Mouse (Mus musculus): ENCODE results near the gene Npl. TPM values are rescaled to one million over a fixed set of nuclear protein-coding genes. Genes with fewer than 3 reads are reported as not detected.
"Not testable (repeated sequence)": the region's sequence is repeated elsewhere in the genome, so short reads cannot be mapped to it uniquely, and the experiment has no call there.

The Npl gene
- polyA plus RNA-seq, 1 experiment from 2014 or later: 14.5 TPM

DNA sequence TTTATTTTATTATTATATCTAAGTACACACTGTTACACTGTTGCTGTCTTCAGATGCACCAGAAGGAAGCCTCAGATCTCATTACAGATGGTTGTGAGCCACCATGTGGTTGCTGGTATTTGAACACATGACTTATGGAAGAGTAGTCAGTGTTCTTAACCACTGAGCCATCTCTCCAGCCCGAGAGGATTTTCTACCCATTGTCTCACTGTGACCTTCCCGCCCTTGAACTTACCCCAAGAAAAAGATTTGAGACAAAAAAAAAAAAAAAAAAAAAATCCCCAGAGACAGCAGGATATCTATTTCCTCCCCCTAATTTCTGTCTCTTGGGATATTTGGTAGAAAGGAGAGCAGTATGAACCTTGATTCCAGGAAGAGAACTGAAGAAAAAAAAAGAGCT, 60.3 kb downstream of the Npl start:
- H3K36me3 ChIP-seq (ENCODE audit: control insufficient read depth, insufficient read depth, low read length): no peaks in the 10 kb centered on the region
- no peak for ATAC-seq (ENCODE audit: insufficient read depth, low FRiP score, low TSS enrichment)
- 61% methylated on average over 2 of the region's 2 CpGs for WGBS
- no peak for DNase-seq (ENCODE audit: low spot score)
- H3K9me3 ChIP-seq (ENCODE audit: control insufficient read depth, low read length): no peaks in the 10 kb centered on the region
- no peak overlapping the region for H3K9ac ChIP-seq (ENCODE audit: low read length)
- H3K4me1 ChIP-seq (ENCODE audit: control insufficient read depth, insufficient read depth, low read length): no peaks in the 10 kb centered on the region
- no peaks in the 10 kb centered on the region for H3K27me3 ChIP-seq (ENCODE audit: control insufficient read depth, insufficient read depth, low read length)
- no peak overlapping the region for H3K4me2 ChIP-seq (ENCODE audit: low read depth)
- no peak overlapping the region for H3K27ac ChIP-seq (ENCODE audit: low read depth, low read length)
- no peak overlapping the region for H3K4me3 ChIP-seq (ENCODE audit: low read depth, low read length)

DNA sequence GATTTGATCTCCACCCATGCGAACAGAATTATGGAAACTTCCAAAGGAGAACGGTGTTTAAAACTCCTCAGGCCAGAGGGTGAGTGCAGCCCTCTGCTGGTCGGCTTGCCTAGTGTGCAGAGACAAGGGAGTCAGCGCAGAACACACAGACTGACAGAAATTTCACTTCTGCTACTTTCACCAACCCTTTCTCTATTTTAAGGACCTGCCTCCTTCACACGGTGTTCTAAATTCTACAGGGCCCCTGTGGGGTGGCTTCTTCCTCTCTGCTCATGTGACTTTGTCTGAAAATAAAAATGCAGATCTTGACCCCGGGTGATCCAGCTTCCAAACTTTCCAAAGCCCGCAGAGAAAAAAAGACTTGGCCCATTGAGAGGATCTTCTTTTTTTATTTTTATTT, 60.7 kb downstream of the Npl start:
- Histone ChIP-seq H3K27me3 (ENCODE audit: control insufficient read depth, insufficient read depth, low read length) (no peaks in the 10 kb centered on the region), H3K9me3 (ENCODE audit: control insufficient read depth, low read length) (no peaks in the 10 kb centered on the region), H3K4me1 (ENCODE audit: control insufficient read depth, insufficient read depth, low read length) (peaks cover 2% of the 10 kb centered on the region; the same call in 1 of the 2 replicates), H3K4me2 (ENCODE audit: low read depth) (no peak overlapping the region), H3K36me3 (ENCODE audit: control insufficient read depth, insufficient read depth, low read length) (no peaks in the 10 kb centered on the region), H3K27ac (ENCODE audit: low read depth, low read length) (no peak overlapping the region), H3K4me3 (ENCODE audit: low read depth, low read length) (no peak overlapping the region), H3K9ac (ENCODE audit: low read length) (no peak overlapping the region)
- 51% methylated on average over 7 of the region's 7 CpGs for WGBS
- ATAC-seq (ENCODE audit: insufficient read depth, low FRiP score, low TSS enrichment): no peak
- DNase-seq (ENCODE audit: low spot score): no peak

GRCm38 (mm10) chr1:153487500-153487879, 62.4 kb downstream of the Npl start, which contains the start of gene Dhx9:
TSS of gene Dhx9 (minus strand) at chr1:153487660.
- ATAC-seq (ENCODE audit: insufficient read depth, low FRiP score, low TSS enrichment) (peak; percentile 90), DNase-seq (ENCODE audit: low spot score) (peak; percentile 99)
- Histone ChIP-seq H3K27ac (ENCODE audit: low read depth, low read length) (peak within 1 kb of the TSS; percentile 90), H3K4me2 (ENCODE audit: low read depth) (peak within 1 kb of the TSS; percentile 67), H3K27me3 (ENCODE audit: control insufficient read depth, insufficient read depth, low read length) (no peaks in the 10 kb centered on the region), H3K36me3 (ENCODE audit: control insufficient read depth, insufficient read depth, low read length) (no peaks in the 10 kb centered on the region), H3K9me3 (ENCODE audit: control insufficient read depth, low read length) (no peaks in the 10 kb centered on the region), H3K9ac (ENCODE audit: low read length) (peak within 1 kb of the TSS; percentile 100), H3K4me1 (ENCODE audit: control insufficient read depth, insufficient read depth, low read length) (peaks cover 2% of the 10 kb centered on the region; the same call in 1 of the 2 replicates), H3K4me3 (ENCODE audit: low read depth, low read length) (peak within 1 kb of the TSS; percentile 100)
- under 1% methylated on average over 34 of the region's 35 CpGs for WGBS

DNA sequence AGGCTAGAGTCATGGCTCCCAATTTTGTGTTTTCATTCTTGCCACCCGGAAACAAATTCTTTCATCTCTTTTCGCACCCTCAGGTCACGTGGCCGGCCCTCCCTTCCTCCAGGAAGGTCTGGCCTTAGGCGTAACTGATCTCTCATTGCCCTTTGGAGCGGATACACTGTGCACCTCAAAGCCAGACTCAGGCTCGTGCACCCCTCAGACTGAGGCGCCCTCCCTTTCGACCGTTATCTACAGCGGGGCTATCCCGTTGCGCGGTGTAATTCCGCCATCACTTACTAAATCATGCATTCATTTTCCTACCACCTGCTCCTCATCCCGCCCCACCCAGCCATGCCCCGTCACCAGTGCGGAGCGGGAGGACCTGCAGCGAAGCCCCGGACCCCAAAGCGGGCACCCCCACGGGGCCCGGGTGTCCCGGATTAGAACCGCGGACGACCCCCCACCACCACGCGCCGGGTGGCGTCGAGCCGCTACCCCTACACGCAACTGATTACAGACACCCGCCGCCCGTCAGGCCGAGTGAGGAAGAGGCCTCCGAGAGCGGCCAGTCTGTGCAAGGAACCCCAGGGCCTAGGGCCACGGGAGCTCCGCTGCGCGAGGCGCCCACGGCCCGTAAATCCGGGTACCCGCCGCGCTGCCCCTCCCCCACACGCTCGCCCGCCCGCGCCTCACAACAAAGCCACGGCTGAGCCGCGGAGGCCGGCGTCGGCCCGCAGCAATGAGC, 62.9 kb downstream of the Npl start:
- H3K9ac ChIP-seq (ENCODE audit: low read length): peak overlapping the region; percentile 100
- H3K36me3 ChIP-seq (ENCODE audit: control insufficient read depth, insufficient read depth, low read length): no peaks in the 10 kb centered on the region
- H3K4me3 ChIP-seq (ENCODE audit: low read depth, low read length): peak overlapping the region; percentile 100
- no peaks in the 10 kb centered on the region for H3K27me3 ChIP-seq (ENCODE audit: control insufficient read depth, insufficient read depth, low read length)
- H3K27ac ChIP-seq (ENCODE audit: low read depth, low read length): peak overlapping the region; percentile 90
- no peaks in the 10 kb centered on the region for H3K9me3 ChIP-seq (ENCODE audit: control insufficient read depth, low read length)
- under 1% methylated on average over 57 of the region's 64 CpGs for WGBS
- ATAC-seq (ENCODE audit: insufficient read depth, low FRiP score, low TSS enrichment) (peak; percentile 75), DNase-seq (ENCODE audit: low spot score) (peak; percentile 70)
- H3K4me1 ChIP-seq (ENCODE audit: control insufficient read depth, insufficient read depth, low read length): peaks cover 2% of the 10 kb centered on the region; the same call in 1 of the 2 replicates
- H3K4me2 ChIP-seq (ENCODE audit: low read depth): peak overlapping the region; percentile 67

DNA sequence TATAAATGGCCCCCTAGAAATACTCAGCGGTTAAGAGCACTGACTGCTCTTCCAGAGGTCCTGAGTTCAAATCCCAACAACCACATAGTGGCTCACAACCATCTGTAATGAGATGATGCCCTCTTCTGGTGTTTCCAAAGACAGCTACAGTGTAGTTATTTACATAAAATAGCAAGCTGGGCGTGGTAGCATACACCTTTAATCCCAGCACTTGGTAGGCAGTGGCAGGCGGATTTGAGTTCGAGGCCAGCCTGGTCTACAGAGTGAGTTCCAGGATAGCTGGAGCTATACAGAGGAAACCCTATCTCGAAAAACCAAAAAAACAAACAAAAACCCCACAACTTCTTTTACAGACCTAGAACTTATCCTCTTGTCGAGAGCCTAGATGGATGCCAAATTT, 63.7 kb downstream of the Npl start:
- not testable (repeated sequence) for H3K4me1 ChIP-seq (ENCODE audit: control insufficient read depth, insufficient read depth, low read length); H3K27ac ChIP-seq (ENCODE audit: low read depth, low read length); DNase-seq (ENCODE audit: low spot score); H3K27me3 ChIP-seq (ENCODE audit: control insufficient read depth, insufficient read depth, low read length); H3K36me3 ChIP-seq (ENCODE audit: control insufficient read depth, insufficient read depth, low read length); ATAC-seq (ENCODE audit: insufficient read depth, low FRiP score, low TSS enrichment); H3K9me3 ChIP-seq (ENCODE audit: control insufficient read depth, low read length)
- peak overlapping the region; percentile 100 for H3K9ac ChIP-seq (ENCODE audit: low read length)
- H3K4me2 ChIP-seq (ENCODE audit: low read depth): peak overlapping the region; percentile 67
- 10% methylated on average over 6 of the region's 6 CpGs for WGBS
- peak overlapping the region; percentile 100 for H3K4me3 ChIP-seq (ENCODE audit: low read depth, low read length)

- H3K9ac ChIP-seq (ENCODE audit: low read length): no peak overlapping the region
- no peak overlapping the region for H3K27ac ChIP-seq (ENCODE audit: low read depth, low read length)
- H3K4me3 ChIP-seq (ENCODE audit: low read depth, low read length): peak overlapping the region; percentile 100
- H3K9me3 ChIP-seq (ENCODE audit: control insufficient read depth, low read length): no peaks in the 10 kb centered on the region
- 62% methylated on average over 2 of the region's 2 CpGs for WGBS
- no peaks in the 10 kb centered on the region for H3K27me3 ChIP-seq (ENCODE audit: control insufficient read depth, insufficient read depth, low read length)
- peaks cover 4% of the 10 kb centered on the region; the same call in 1 of the 2 replicates for H3K36me3 ChIP-seq (ENCODE audit: control insufficient read depth, insufficient read depth, low read length)
- peaks cover 2% of the 10 kb centered on the region; the same call in 1 of the 2 replicates for H3K4me1 ChIP-seq (ENCODE audit: control insufficient read depth, insufficient read depth, low read length)
- H3K4me2 ChIP-seq (ENCODE audit: low read depth): peak overlapping the region; percentile 67
- DNase-seq (ENCODE audit: low spot score) (no peak), ATAC-seq (ENCODE audit: insufficient read depth, low FRiP score, low TSS enrichment) (no peak)
These were observed 64.5 kb downstream of the Npl start for GRCm38 (mm10) chr1:153485201-153485796.

GRCm38 (mm10) chr1:153481025-153481412, 68.8 kb downstream of the Npl start:
- DNase-seq (ENCODE audit: low spot score) (no peak), ATAC-seq (ENCODE audit: insufficient read depth, low FRiP score, low TSS enrichment) (no peak)
- Histone ChIP-seq H3K36me3 (ENCODE audit: control insufficient read depth, insufficient read depth, low read length) (peaks cover 12% of the 10 kb centered on the region; the same call in 1 of the 2 replicates), H3K27me3 (ENCODE audit: control insufficient read depth, insufficient read depth, low read length) (no peaks in the 10 kb centered on the region), H3K4me2 (ENCODE audit: low read depth) (no peak overlapping the region), H3K4me1 (ENCODE audit: control insufficient read depth, insufficient read depth, low read length) (peaks cover 2% of the 10 kb centered on the region; the same call in 1 of the 2 replicates), H3K27ac (ENCODE audit: low read depth, low read length) (no peak overlapping the region), H3K4me3 (ENCODE audit: low read depth, low read length) (no peak overlapping the region), H3K9ac (ENCODE audit: low read length) (no peak overlapping the region), H3K9me3 (ENCODE audit: control insufficient read depth, low read length) (no peaks in the 10 kb centered on the region)
- WGBS: 83% methylated on average over 1 of the region's 1 CpGs

DNA sequence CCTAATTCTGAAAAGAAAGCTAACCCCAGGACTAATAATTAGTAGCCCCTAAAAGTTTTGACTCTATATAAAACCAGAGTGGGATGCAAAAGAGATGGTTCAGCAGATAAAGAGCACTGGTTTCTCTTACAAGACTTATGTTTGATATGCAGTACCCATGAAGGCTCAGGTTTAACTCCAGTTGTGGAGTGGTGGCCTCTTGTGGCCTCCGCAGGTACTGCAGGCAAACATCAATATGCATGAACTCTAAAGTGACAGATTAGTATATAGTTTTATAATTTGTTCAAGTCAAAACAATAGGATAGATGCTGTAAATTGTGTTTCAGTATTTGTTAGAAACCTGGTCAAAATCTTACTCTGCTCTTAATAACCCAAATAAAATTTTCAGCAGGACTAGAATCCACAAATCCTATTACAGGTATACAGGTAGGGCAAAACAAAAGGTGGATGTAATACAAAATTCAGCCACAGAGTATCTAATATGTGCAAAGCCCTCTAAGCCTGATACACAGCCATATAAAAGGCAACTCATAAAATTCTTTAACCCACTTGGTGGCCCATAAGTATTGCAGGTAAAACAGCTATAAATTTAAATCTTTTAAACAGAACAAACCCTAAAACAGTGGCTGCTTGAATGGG, 69.3 kb downstream of the Npl start:
- Histone ChIP-seq H3K9me3 (ENCODE audit: control insufficient read depth, low read length) (no peaks in the 10 kb centered on the region), H3K27me3 (ENCODE audit: control insufficient read depth, insufficient read depth, low read length) (no peaks in the 10 kb centered on the region), H3K36me3 (ENCODE audit: control insufficient read depth, insufficient read depth, low read length) (peaks cover 12% of the 10 kb centered on the region; the same call in 1 of the 2 replicates), H3K4me3 (ENCODE audit: low read depth, low read length) (no peak overlapping the region), H3K4me2 (ENCODE audit: low read depth) (no peak overlapping the region), H3K9ac (ENCODE audit: low read length) (no peak overlapping the region), H3K4me1 (ENCODE audit: control insufficient read depth, insufficient read depth, low read length) (peaks cover 2% of the 10 kb centered on the region; the same call in 1 of the 2 replicates), H3K27ac (ENCODE audit: low read depth, low read length) (no peak overlapping the region)
- ATAC-seq (ENCODE audit: insufficient read depth, low FRiP score, low TSS enrichment): no peak
- 39% methylated on average over 1 of the region's 1 CpGs for WGBS
- DNase-seq (ENCODE audit: low spot score): peak; percentile 75

Measured in neural tube, embryonic 11.5 days (tissue).